Mouse (Mus musculus): ENCODE results near the gene Sox2. TPM values are rescaled to one million over a fixed set of nuclear protein-coding genes. Genes with fewer than 3 reads are reported as not detected.

Gene Sox2
- polyA plus RNA-seq, 2 experiments: 0.21 to 1.3 TPM

DNA sequence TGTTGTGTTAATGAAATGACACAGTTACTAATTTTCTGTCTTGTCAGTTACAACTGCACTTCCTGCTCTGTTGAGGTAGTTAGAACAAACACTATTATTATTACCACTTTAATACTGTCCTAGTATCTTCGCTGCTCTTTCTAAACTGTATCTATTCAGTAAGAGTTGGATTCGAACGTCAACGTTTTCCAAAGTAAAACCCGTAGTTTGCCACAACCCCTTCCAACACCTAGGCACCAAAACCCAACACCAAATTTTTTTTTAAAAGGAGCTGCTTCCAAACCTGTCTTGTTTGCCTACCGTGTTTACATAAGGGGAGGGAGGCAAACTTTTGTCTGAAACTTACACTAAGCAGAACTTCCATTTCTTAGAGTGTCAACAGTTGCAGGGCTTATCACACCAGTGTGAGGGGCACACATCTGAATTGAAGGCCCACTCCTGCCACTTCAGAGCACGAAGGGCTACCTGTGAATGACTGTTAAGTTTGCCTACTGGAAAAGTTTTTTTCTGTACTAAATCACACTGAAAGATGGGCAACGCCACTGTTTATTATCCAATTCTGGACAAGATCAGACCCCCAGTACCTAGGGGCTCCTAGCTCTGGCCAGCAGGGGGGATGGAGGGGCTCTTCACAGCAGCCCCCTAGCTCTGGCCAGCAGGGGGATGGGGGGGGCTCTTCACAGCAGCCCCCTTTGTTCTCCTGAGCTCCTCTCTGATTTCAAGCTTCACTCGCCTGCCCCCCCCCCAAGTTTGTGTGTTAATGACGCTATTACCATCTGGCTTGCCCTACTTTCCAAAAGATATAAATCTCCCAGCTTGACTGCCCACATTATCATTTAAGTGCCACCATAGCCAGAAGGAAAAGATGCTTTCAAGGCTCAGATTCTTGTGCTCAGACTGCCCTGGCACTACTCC lies 15.8 kb downstream of the Sox2 start:
- ATAC-seq (ENCODE audit: low FRiP score, low read depth): no peak
- Histone ChIP-seq H3K9me3 (ENCODE audit: control insufficient read depth, low read length) (no peaks in the 10 kb centered on the region), H3K27me3 (ENCODE audit: control insufficient read depth, insufficient read depth, low read length) (peaks cover 97% of the 10 kb centered on the region), H3K4me2 (replicated peaks; ENCODE audit: low read depth, low read length, severe bottlenecking) (no peak overlapping the region), H3K4me3 (replicated peaks; ENCODE audit: low read length) (no peak overlapping the region), H3K4me1 (ENCODE audit: control insufficient read depth, insufficient read depth, low read length) (peaks cover 4% of the 10 kb centered on the region; the same call in 1 of the 2 replicates), H3K9ac (ENCODE audit: low read depth, low read length, severe bottlenecking) (no peak overlapping the region), H3K36me3 (ENCODE audit: control insufficient read depth, insufficient read depth, low read length) (no peaks in the 10 kb centered on the region), H3K27ac (replicated peaks; ENCODE audit: low read depth, low read length) (no peak overlapping the region)
- DNase-seq (ENCODE audit: low spot score): no peak
- 3% methylated on average over 10 of the region's 10 CpGs for WGBS
- no peak for TF ChIP-seq POLR2A (IDR thresholded peaks at IDR 0.05; ENCODE audit: borderline replicate concordance, extremely low read depth, insufficient read depth, insufficient read length)

DNA sequence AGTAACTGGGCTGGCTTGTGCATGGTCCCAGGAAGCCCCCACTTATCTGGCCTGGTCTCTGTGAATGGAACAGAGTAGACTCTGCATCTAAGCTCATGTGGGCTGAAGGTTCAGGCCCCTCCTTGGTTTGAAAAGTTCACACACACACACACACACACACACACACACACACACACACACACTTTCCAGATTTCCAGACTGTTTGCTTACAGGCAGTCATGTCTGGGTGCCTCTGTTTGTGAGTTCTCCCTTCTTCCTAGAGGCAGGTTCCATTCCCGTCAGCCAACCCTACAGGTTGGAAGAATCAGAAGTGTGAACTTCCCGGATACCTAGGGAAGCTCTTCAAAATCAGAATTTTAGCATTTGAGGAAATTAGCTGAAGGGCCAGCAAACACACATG lies 17.0 kb downstream of the Sox2 start:
- Histone ChIP-seq H3K9ac (ENCODE audit: low read depth, low read length, severe bottlenecking) (no peak overlapping the region), H3K4me1 (ENCODE audit: control insufficient read depth, insufficient read depth, low read length) (peaks cover 4% of the 10 kb centered on the region; the same call in 1 of the 2 replicates), H3K27ac (replicated peaks; ENCODE audit: low read depth, low read length) (no peak overlapping the region), H3K4me2 (replicated peaks; ENCODE audit: low read depth, low read length, severe bottlenecking) (no peak overlapping the region), H3K27me3 (ENCODE audit: control insufficient read depth, insufficient read depth, low read length) (peaks cover 92% of the 10 kb centered on the region), H3K9me3 (ENCODE audit: control insufficient read depth, low read length) (no peaks in the 10 kb centered on the region), H3K36me3 (ENCODE audit: control insufficient read depth, insufficient read depth, low read length) (no peaks in the 10 kb centered on the region), H3K4me3 (replicated peaks; ENCODE audit: low read length) (no peak overlapping the region)
- 23% methylated on average over 2 of the region's 2 CpGs for WGBS
- TF ChIP-seq POLR2A (IDR thresholded peaks at IDR 0.05; ENCODE audit: borderline replicate concordance, extremely low read depth, insufficient read depth, insufficient read length): no peak
- no peak for ATAC-seq (ENCODE audit: low FRiP score, low read depth)
- no peak for DNase-seq (ENCODE audit: low spot score)

DNA sequence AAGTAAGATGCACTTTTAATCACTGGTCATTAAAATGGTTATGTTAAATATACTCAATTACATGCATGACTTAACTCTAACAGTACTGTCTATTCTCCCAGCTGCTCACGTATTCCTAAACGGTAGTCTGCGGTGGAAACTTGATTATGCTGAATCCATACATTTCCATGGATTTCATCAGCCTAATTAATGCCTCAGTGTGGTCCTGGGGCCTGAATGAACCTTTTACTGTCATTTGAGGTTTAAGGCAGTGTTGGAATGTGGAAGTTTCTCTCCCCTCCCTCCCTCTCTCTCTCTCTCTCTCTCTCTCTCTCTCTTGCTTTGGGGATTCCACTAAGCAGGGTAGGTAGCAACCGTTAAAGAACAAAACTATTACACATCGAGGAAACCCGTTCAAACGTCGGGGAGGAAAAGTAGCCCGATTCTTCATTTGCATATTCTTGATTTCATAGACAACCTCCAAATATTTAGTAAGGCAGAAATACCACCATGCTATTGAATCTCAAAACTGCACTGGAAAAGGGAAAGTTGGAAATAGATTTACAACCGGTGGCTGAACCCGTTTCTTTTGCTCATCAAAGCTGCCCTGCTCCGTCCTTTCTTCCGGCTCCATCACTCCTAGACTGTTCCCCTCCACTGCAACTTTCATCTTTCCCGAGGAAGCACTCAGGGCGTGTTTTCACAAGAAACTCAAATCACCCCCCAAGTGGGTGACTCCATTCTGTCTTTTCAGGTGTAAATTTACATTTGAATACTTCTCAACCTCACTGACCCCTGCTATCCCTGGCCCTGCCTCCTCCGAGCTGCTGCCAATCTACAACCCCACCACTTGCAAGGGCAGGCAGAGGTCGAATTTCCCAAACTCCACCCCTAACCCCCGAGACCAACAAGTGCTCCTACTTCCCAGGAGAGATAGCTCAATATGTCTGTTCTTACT lies 17.9 kb downstream of the Sox2 start:
- Histone ChIP-seq H3K4me2 (replicated peaks; ENCODE audit: low read depth, low read length, severe bottlenecking) (no peak overlapping the region), H3K4me1 (ENCODE audit: control insufficient read depth, insufficient read depth, low read length) (peaks cover 4% of the 10 kb centered on the region; the same call in 1 of the 2 replicates), H3K9me3 (ENCODE audit: control insufficient read depth, low read length) (no peaks in the 10 kb centered on the region), H3K27me3 (ENCODE audit: control insufficient read depth, insufficient read depth, low read length) (peaks cover 92% of the 10 kb centered on the region), H3K36me3 (ENCODE audit: control insufficient read depth, insufficient read depth, low read length) (no peaks in the 10 kb centered on the region), H3K9ac (ENCODE audit: low read depth, low read length, severe bottlenecking) (no peak overlapping the region), H3K27ac (replicated peaks; ENCODE audit: low read depth, low read length) (no peak overlapping the region), H3K4me3 (replicated peaks; ENCODE audit: low read length) (no peak overlapping the region)
- TF ChIP-seq POLR2A (IDR thresholded peaks at IDR 0.05; ENCODE audit: borderline replicate concordance, extremely low read depth, insufficient read depth, insufficient read length): no peak
- no peak for DNase-seq (ENCODE audit: low spot score)
- WGBS: 5% methylated on average over 18 of the region's 18 CpGs
- ATAC-seq (ENCODE audit: low FRiP score, low read depth): no peak

DNA sequence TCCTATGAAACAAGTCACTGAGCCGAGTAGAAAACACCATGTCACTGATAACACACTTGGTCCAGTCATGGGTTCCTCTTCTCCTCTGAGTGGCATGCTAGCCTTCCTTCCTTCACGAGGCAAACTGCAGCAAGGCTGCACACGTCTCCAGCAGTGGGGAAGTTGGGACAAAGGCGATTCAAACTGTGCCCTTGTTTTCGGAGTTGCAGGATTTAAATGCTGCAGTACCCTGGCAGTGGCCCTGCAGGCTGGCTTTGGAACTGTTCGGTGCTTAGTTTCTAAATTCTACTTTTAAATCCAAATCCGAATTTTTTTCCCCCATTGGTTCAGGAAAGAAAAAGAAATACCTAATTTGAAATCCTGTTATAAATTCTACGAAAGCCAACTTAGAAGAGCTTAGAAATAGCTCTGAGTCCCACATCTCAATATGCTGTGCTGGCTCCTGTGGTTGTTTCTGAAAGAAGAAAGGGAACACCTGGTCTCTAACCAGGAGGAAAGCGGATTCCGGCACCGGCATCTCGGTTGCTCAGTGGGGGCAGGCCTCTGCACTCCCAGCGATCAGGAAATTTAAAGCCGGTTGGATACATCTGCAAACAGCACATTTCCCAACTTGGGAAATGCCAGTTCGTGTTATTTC lies 20.9 kb downstream of the Sox2 start:
- Histone ChIP-seq H3K4me1 (ENCODE audit: control insufficient read depth, insufficient read depth, low read length) (no peaks in the 10 kb centered on the region), H3K27me3 (ENCODE audit: control insufficient read depth, insufficient read depth, low read length) (peaks cover 66% of the 10 kb centered on the region), H3K4me2 (replicated peaks; ENCODE audit: low read depth, low read length, severe bottlenecking) (no peak overlapping the region), H3K9me3 (ENCODE audit: control insufficient read depth, low read length) (no peaks in the 10 kb centered on the region), H3K4me3 (replicated peaks; ENCODE audit: low read length) (no peak overlapping the region), H3K36me3 (ENCODE audit: control insufficient read depth, insufficient read depth, low read length) (no peaks in the 10 kb centered on the region), H3K9ac (ENCODE audit: low read depth, low read length, severe bottlenecking) (no peak overlapping the region), H3K27ac (replicated peaks; ENCODE audit: low read depth, low read length) (no peak overlapping the region)
- DNase-seq (ENCODE audit: low spot score): no peak
- ATAC-seq (ENCODE audit: low FRiP score, low read depth): no peak
- WGBS: 14% methylated on average over 15 of the region's 15 CpGs
- TF ChIP-seq POLR2A (IDR thresholded peaks at IDR 0.05; ENCODE audit: borderline replicate concordance, extremely low read depth, insufficient read depth, insufficient read length): no peak

DNA sequence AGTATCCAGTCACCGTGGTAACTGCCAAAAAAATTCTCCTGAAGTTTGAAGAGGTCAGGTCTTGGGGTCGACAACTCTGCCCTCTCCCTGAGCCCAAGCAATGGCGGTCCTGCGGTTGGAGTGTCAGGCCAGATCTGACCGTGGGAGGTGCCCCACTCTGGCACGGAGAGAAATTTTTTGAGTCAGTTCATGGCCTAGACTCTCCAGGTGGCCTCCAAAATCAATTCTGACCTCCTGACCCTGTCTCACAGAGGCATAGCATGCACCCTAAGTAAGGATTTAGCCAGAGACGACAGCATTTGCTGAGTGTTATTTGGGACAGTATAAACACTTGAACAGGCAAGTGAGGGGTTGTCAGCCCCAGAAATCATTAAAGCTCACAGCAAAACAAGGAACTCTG lies 28.6 kb downstream of the Sox2 start:
- DNase-seq (ENCODE audit: low spot score) (no peak), ATAC-seq (ENCODE audit: low FRiP score, low read depth) (no peak)
- TF ChIP-seq POLR2A (IDR thresholded peaks at IDR 0.05; ENCODE audit: borderline replicate concordance, extremely low read depth, insufficient read depth, insufficient read length): no peak
- Histone ChIP-seq H3K27ac (replicated peaks; ENCODE audit: low read depth, low read length) (no peak overlapping the region), H3K4me3 (replicated peaks; ENCODE audit: low read length) (no peak overlapping the region), H3K4me2 (replicated peaks; ENCODE audit: low read depth, low read length, severe bottlenecking) (no peak overlapping the region), H3K36me3 (ENCODE audit: control insufficient read depth, insufficient read depth, low read length) (no peaks in the 10 kb centered on the region), H3K27me3 (ENCODE audit: control insufficient read depth, insufficient read depth, low read length) (no peaks in the 10 kb centered on the region), H3K9me3 (ENCODE audit: control insufficient read depth, low read length) (no peaks in the 10 kb centered on the region), H3K9ac (ENCODE audit: low read depth, low read length, severe bottlenecking) (no peak overlapping the region), H3K4me1 (ENCODE audit: control insufficient read depth, insufficient read depth, low read length) (no peaks in the 10 kb centered on the region)
- 22% methylated on average over 7 of the region's 7 CpGs for WGBS
